Mouse (Mus musculus): ENCODE data around the gene Med12l.

- no peak for TF ChIP-seq CTCF (IDR thresholded peaks at IDR 0.05; ENCODE audit: low read depth, low read length)
- no peak for TF ChIP-seq POLR2A (IDR thresholded peaks at IDR 0.05; ENCODE audit: insufficient read depth, low read length)
- TF ChIP-seq EP300 (IDR thresholded peaks at IDR 0.05; ENCODE audit: insufficient read depth, low read depth, low read length): no peak
These were observed 337.4 kb downstream of the Med12l start for GRCm38 (mm10) chr3:59343026-59343425.
